Mouse (Mus musculus) heart, postnatal 0 days (tissue): ENCODE results near the gene Gm37240.

ENCODE experiments used
- CTCF ChIP-seq: IDR thresholded peaks from 2 replicates; pipeline ENCODE4 v1.5.1; 2016; ENCODE audit warnings: antibody characterized with exemption, control low read depth, low read depth
- EP300 ChIP-seq: IDR thresholded peaks from 2 replicates; pipeline ENCODE4 v1.6.1; 2016; ENCODE audit warnings: antibody characterized with exemption, low read depth

- TF ChIP-seq CTCF: no peak
- TF ChIP-seq EP300: no peak
Measured at GRCm38 (mm10) chr3:84482121-84482520, 1405.2 kb downstream of the Gm37240 start.
